Mouse (Mus musculus) adrenal gland, adult 18-20 months (tissue): ENCODE results near the gene Cenpo. TPM values are rescaled to one million over a fixed set of nuclear protein-coding genes. Genes with fewer than 3 reads are reported as not detected.
A peak's percentile ranks its signal among the peaks of the same experiment; 100 is the strongest.

Source experiments
- DNase-seq, 2 experiments: peaks; one replicate each; pipeline ENCODE4 v3.0.0; 2021 to 2022; ENCODE audit warnings: low spot score in 2 of 2
- total RNA-seq, 2 experiments: library from RNA; stranded (reverse); gene quantifications; 1 replicate in 1 of 2; 2 replicates in 1 of 2; pipeline ENCODE4 v1.2.3; 2021

Gene Cenpo
- total RNA-seq, 2 experiments from 2014 or later: 6.8 to 8.9 TPM

DNA sequence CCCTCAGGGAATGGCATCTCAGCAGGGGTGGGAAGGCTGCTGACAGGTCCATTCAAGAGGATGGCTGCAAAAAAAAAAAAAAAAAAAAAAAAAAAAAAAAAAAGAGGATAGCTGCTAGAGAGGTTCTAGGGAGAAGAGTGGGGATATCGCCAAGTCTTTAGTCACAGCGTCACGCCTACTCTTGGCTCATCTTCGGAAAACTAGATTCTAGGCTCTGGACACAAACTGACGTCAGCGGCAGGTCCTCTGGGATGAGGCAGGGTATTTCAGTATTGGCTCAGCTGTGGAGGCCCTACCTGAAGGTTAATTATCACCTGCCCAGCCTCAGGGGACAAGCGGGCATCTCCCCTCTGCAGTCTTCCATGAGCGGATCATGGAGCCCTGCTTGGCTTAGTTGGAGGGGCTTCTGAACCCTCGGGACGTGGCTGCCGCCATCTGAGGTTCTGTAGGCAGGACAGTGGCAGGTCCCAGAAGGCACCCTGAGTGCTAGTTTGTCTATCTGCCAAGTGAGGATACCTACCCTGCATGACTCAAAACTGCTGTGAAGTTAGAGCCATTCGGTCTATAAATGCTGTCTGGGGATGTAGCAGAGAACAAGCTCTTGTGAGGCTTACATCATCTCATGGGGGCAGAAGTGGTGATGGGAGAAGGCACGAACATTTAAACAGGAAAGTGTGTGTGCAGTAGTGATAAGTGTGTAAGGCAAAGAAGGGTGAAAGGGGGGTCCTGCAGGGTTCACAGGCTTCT lies 32.5 kb downstream of the Cenpo start:
- peak in 1 of 2 experiments; percentile 28 for DNase-seq

DNA sequence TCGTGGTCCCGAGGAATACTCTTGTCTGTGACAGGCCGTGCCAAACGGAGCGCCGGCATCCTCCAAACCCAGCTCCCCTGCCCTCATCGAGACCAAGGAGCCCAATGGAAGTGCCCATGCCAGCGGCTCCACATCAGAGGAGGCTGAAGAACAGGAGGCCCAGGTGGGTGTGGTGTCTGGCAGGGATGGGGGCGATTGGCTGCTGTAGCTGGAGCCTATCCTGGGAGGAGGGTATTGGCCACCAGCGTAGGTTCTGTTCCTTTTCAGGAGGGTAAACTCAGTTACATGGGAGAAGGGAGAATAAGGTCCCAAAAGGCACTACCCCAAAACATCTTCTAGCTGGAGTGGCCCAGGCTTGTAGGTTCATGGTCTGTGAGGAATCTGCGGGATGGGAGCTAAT lies 34.8 kb downstream of the Cenpo start:
- peak in 1 of 2 experiments; percentile 25 for DNase-seq

DNA sequence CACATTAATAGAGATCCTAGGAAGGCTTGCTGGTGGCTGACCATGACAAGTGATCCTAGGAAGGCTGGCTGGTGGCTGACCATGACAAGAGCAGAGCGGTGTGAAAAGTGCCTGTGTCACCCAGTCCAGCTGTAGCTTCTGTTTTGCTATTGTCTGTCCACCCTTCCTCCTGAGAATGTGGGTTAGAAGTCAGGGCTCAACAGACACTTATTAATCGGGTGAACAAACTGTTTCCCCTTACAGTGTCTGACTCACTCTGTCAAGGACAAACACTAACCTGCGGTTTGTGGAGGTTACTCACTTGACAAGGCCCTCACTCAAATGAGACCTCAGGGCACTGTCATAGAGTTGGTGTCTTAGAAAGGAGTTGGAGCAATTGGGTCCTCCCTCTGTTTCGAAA lies 35.4 kb downstream of the Cenpo start:
- peak; percentile 21 to 24 for DNase-seq

DNA sequence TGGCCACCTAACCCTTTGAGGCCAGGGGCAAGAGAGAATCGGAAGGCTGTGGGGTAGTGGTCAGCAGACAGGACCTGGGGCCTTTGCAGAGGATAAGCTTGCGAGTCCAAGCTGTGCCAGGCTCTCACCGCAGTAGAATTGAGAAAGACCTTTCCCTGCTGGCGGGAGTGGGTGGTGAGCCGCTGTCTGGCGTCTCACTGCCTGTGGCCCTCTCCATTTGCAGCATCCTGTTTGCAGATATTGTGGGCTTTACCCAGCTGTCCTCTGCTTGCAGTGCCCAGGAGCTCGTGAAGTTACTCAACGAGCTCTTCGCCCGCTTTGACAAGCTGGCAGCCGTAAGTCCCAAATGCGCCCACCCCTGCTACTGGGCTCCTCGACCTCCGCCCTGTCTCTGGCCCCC lies 39.5 kb downstream of the Cenpo start:
- no peak for DNase-seq

DNA sequence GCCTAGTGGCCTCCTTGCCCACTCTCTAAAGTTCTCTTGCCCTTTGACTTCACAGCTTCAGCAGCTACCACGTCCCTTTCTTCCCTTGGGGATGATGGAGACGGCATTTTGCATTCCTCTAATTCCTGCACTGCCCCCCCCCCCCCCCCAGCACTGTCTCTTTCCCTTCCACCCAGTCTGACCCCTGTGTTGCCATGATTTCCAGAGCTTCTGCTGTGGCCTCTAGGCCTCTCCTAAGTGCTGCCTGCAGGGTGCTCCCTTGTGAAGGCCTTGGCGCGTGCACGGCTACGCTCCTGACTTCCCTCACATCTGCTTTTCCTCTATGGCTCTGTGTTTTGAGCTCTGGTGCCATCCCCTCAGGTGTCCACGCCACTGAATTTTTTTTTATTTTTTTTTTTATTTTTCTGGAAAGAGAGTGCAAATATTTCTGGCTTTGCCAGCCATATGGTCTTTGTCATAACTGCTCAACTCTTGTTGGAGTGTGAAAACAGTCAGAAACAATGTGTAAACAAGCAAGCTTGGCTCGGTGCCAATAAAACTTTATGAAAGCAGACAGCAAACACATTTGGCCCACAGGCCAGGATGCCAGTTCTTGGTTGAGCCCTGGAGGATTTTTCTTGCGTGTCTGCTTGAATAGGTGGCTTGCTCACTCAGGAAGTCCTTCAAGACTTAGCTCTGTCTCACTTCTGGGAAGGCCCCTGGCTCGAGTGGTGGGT lies 40.9 kb downstream of the Cenpo start:
- DNase-seq: no peak

DNA sequence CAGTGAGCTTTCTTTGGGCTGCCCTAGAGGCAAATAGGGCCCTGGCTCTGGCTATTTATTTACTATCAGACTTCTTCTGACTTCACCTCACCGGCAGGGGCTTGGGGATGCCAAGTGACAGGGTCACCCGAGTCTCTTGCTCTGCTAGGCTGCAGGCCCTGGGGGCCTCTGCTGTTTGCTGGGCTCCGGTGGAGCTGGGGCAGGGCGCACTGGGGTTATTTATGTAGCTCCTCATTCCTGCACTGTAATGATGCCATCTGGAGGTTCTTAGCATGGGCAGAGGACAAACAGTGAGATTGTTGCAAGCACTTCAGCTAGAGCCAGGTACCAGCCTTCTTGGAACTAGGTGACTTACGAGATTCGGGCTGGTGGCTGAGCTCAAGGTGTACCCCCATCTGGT lies 41.6 kb downstream of the Cenpo start:
- DNase-seq: no peak

DNA sequence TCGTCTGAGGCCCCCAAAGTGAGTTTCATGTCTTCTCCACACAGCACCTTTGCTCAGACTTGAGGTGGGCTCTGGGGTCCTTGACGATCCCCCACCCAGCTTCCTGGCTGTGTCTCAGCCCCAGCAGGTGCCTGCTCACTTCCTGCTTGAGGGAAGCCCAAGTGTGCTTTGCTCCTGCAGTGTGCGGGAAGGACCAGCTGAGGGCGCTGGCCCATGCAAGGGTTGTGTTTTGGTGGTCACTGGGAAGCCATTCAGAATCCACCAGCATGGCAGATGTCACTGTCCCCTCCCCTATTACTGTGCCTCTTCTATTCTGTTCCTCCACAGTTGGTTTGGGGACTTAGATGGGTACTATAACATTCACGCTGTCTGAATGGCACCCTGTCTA lies 45.0 kb downstream of the Cenpo start:
- no peak for DNase-seq

DNA sequence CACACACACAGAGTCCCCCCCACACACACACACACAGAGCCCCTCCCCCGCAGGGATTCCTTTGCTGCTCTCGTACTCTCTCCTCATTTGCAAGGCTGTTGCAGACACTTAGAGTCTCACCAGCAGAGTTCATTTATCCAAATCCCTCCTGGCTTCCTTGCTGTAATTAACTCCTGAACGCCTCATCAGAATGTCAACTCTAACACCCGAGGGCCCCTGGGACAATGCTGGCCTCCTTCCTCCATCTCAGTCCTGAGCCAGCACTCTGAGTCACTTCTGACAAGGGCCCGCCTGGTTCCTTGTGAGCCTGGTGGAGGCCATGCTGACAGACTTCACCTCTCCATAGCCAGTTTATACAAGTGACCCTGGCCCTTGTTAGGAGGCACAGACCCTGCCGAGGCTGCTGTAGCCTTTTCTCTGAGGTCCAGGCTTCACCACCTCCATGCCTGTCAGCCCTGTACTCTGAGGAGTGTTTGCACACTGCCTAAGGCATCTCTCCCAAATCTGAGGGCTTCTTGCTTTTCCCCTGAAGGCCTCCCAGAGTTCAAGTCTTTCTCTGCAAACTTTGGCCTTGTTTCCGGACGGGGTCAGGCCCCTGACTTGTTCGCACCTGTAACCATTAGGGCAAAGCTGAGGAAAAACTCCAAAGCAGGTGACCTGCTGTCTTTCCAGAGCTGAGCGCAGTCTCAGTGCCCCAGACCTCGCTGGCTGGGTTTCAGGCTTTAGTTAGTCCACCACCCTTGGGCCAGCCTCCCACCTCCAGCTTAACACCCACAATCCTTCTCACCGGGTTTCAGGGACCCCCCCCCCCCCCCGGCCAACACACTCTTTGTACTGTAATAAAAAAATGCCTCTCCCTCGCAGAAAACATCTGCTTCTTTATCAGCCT lies 45.7 kb downstream of the Cenpo start:
- DNase-seq: peak; percentile 39 to 63

DNA sequence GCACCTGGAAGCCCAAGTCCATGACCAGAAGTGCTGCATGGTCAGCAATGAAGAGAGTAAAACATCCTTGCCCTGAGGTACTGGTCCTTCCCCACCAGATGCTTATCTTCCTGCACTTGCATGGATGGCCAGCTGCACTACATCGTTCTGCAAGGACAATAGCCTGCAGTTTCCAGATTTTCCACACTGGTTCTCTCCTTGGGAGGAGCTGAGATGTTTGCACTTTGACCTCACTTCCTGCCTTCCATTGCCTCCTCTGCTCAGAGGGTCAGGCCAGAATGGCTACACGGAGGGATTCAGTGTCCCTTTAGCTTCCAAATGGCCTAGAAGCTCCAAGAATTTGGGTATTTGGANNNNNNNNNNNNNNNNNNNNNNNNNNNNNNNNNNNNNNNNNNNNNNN lies 49.4 kb downstream of the Cenpo start:
- DNase-seq: no peak

DNA sequence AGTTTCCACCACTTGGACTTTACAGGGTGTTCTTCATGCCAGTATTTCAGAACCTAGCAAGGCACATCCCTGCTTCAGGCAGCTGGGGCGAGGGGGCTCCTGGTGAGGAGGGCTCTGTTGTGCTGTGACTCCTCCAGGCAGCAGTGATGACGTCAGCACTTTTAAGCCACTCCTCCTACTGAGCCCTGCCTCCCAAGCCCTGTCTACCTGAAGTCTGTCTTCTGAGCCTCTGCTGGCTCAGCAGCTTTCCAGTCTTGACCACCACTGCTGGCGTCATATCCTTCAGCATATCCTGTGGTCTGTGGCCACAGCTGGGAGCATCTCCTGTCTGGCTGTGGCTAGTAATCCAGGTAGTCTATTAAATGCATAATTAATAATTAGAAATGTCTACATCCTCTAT lies 53.6 kb downstream of the Cenpo start:
- DNase-seq: no peak

DNA sequence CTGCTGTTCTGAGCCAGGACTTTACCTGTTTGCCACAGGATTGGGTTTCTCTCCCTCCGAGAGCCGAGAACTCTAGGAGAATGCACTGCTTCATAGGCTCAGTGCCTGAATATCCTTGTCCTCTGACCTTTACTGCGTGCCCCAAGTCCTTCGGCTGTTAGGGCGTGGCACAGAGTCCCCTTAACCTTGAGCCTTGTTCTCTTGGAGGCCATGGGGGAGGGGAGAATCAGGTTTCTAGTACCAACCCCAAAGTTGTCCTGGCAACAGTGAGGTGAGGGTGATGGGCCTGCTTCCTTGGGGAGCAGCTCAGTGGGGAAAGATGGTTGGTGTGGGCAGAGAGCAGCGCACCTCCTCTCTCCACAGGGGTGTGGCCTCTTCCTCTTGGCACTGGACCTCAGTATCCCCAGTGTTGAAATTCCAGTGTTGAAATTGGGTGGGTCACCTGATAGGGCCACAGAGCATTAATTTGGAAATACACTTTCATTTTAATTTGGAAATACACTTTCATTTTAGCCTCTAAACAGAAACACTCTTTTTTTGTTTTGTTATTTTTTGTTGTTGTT lies 54.3 kb downstream of the Cenpo start:
- no peak for DNase-seq

DNA sequence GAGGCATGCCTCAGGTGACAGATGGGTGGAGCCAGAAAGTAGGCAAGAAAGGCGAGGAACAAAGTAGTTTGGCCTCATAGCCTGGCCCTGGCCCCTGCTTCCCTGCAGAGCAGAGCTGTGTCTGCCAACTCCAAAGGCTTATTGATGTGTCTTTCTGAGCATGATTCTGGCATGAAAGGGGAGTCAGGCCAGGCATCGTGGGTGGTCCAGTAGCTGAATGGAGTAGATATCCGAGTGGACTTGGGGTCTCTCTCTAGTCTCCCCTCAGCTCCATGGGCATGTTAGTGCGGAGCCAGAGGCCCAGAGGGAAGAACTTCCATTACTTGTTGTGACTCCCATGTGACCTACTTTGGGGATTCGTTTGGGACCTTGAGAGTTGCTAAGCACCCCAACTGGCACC lies 55.3 kb downstream of the Cenpo start:
- DNase-seq: no peak

DNA sequence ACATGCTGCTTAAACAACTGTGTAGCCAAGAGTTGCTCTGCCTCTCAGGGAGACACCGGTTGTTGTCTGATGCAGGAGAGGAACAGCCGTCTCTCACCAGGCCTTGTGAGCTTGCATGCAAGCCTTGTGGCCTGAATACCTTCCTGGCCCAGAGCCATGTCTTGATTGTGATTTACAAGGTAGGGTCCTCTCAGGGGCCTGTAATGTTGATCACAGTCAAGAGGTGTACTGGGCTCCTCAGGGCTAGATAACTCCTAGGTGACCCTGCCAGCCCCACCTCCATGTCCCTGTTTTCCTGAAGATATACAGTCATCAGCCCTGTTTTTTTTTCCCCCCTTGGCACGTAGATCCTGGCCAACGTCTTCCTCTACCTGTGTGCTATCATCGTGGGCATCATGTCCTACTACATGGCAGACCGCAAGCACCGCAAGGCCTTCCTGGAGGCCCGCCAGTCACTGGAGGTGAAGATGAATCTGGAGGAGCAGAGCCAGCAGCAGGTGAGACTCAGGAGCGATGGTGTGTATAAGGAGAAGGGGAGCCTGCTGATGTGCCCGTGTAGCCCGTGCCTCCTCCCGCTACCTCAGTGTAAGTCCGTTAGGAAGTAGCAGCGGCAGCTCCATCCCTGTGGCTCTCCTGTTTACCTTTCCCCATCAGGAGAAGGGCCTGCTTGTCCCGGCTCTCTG lies 60.8 kb downstream of the Cenpo start:
- no peak for DNase-seq

DNA sequence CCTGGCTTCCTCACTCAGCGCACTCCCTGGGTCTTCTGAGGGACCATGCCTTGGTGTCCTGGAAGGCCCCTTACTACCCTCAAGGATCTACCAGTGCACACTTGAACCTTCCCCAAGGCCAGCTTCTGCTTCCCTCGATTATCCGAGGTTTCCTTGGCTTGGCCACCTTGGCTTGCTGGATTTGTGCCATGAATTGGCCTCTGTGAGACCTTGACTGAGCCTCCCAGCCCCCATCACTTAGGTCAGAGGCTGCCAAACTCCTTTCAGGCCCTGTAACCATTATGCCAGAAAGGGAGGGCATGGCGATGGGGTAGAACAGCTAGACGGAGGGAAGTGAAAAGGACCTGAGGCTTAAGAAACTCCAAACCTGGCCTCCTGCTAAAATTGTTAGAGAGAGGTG lies 64.5 kb downstream of the Cenpo start:
- DNase-seq: no peak

DNA sequence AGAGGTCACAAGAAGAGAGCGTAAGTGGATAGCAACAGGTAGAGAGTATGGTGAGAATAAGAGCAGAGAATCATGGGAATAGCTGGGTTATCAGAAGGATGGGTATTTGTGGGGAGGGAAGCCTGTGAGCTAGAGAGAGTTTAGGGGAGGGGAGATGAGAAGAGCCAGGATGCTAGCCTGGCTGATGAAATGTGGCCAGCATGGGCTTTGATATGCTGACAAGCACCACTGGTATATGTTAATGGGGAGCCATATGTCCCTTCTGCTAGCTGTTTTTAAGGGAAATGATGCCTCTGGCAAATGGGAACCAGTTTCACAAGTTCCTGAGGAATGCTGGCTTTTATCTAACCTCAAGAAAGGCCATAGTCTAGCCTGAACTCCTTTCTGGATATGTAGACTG lies 65.0 kb downstream of the Cenpo start:
- DNase-seq: no peak

DNA sequence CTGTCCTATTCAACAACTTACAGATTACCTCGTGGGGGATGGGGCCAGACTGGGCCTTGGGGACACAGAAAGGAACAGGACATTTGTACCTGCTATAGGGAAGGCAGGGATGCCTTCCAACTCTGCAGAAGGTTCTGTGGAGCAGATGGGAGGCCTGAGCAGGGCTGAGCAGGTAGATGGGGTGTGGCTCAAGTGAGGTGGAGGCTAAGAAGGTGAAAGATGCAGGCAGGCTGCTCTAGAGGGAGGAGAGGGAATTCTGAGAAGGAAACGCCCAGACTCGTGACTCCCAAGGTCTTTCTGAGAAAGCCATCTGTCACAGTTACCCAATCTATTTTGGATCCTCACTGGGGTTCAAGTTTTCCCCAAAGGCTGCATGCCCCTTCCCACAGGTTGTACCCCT lies 67.1 kb downstream of the Cenpo start:
- no peak for DNase-seq

DNA sequence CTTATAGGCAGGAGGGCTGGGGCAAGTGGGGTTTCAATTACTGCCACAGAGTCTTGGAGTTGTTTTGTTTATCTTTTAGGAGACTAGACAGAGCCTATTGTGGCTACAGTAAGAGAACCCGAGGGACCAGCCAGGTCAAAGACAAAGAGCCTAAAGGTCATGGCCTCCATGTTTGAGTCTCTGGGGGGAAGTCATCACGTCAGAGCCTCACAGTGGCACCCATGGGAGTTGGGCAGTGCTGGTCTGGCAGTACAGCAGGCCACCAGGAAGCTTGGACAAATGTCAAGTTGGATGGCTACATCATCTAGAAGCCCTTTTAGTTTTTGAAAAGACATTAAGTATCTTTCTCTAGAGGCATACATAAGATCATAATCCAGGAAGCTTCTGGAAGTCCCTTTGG lies 71.2 kb downstream of the Cenpo start:
- DNase-seq: no peak

DNA sequence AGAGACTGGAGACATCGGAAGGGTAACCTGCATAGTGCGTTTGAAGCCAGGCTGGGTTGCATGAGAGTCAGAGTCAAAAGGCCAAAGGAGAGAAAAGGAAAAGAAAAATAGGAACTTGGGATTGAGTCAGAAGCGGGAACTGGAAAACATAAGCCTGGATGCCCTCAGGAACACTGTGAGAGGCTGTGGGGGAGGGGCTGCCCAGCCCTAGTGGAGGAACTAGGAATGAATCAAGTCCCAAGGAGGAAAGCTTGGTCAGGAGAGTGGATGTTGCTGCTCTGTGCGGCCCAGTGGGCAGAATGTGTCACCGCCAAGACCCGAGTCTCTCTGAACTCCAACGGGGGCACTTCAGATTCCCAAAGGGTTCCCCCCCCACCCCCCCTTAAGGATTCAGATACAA lies 73.8 kb downstream of the Cenpo start:
- no peak for DNase-seq

DNA sequence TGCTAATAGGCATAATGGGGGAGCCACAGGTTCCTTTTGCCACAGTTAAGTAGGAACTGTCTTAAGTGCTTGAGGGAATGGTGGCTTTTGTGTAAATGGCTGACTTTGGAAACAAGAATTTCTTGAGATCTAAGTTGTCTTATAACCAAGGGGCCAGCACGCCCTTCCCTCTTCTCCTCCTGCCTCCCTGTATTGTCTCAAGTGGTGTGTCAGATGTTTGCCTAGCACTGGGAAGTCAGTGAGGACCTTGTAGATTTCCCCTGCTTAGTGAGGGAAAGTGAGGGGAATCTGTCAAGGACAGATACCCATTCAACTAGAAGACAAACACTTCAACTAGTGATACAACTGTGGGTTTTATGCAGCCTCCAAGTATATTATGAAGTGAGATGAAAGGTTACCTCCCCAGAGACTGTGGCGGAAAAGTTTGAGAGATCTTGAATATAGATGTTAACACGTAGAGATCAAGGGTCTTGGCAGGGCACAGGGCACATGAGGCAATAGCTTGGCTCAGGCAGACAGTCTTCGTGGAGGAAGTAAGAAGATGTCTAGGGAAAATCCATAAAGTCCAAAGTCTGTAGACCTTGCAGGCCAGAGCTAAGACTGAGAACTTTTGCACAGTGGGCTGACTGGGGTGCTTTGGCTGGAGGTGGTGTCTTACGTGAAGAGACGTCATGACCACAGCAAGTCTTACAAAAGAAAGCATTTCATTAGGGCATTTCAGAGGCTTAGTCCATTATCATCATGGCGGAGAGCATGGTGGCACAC lies 75.0 kb downstream of the Cenpo start:
- no peak for DNase-seq

DNA sequence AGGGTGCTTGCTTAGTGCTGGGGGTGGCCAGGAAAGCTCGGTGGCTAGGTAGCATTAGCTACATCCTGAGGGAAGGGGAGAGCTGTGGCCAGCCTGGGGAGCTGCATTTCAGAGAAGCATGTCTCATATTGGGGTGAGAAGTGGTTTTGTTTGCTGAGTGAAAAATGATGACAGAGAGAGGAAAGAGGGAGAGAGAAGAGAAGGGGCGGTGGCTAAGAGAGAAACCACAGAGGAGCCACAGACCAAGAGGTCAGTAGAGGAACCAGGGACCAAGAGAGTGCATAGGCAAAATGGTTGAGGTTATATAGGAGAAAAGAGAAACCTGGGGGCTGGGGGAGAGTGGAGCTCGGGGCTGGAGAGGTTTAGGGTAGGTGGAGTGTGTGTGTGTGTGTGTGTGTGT lies 75.9 kb downstream of the Cenpo start:
- DNase-seq: no peak
